Mouse (Mus musculus): ENCODE data around the gene Strc. TPM values are rescaled to one million over a fixed set of nuclear protein-coding genes. Genes with fewer than 3 reads are reported as not detected.

The Strc gene
- total RNA-seq, 1 experiment from 2014 or later = not detected

DNA sequence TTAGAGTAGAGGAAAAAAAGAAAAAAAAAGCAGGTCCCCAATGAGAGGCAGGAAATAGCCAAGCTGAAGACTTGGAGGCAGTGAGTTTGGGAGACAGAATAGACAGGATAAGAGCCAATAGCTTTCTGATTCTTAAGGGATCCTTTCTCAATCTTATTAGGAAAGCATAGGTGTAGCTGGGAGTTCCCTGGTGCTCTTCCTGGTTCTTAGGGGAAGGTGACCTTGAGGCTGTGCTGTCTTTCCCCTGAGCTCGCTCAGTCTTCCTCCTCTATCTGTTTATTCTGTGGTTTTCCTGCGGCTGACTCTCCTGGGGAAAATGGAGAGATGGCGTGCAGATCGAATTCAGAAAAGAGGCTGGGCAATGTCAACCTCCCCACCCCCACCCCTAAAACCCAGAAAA, 29.0 kb downstream of the Strc start:
- no peak for ATAC-seq (replicated peaks; ENCODE audit: low read depth, poor library complexity, severe bottlenecking)

DNA sequence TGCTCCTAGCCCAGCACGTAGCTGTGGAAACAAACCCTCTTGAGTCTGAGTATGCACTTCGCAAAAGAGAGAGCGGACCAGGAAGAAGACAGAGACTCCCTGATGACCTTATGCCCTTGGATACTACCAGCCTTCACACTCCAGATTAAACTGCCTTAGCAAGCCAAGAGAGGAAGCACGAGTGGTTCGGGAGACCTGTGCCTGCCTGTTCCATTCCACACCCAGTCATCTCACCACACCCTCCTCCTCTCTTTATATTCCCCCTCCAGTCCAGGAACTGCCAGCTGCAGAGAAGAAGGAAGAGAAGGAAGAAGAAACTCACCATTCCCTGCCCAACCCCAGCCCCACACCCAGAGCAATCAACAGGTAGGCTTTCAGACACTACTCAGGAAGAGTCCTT, 29.5 kb downstream of the Strc start, which contains the start of gene Ckmt1:
Ckmt1 (plus strand) TSS at position 221 of the 400 bp plus-strand sequence.
- ATAC-seq (replicated peaks; ENCODE audit: low read depth, poor library complexity, severe bottlenecking) = no peak

DNA sequence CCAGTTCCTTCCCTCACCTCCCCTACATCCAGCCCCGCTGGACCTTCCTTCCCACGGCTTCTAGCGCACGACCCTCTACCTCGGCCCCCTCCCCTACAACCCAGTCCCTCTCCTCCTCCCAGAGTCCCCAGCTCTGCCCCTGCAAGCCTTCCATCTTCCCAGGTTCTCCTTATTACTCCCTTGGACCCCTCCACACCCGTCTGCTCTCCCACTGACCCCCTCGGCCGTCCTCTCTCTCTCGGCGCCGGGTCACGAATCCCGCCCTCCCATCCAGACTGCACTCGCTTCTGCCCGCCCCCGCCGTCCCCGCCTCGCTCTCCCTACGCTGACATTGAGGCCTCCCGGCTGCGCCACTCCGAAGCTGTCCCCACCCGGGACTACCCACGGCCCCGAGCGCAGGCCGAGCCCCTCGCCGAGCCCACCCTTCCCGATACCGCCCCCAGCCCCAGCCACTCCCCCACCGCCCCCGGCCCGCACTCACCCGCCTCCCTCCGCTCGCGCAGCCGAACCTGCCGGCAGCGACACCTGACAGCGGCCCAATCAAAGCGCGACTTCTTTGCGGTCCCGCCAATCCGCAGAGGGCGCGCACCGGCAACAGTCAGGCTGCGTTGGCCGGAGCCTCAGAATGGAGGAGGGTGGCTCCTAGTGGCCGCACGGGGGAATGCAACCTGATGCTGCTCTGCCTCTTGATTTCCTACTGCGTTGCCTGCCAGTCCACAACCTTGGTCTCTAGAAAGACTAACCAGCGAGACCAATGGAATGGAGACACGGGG, 32.0 kb downstream of the Strc start, which contains the start of gene Ppip5k1:
Ppip5k1 (minus strand) TSS at position 577 of the 773 bp plus-strand sequence.
- peak; percentile 97 for ATAC-seq (replicated peaks; ENCODE audit: low read depth, poor library complexity, severe bottlenecking)

DNA sequence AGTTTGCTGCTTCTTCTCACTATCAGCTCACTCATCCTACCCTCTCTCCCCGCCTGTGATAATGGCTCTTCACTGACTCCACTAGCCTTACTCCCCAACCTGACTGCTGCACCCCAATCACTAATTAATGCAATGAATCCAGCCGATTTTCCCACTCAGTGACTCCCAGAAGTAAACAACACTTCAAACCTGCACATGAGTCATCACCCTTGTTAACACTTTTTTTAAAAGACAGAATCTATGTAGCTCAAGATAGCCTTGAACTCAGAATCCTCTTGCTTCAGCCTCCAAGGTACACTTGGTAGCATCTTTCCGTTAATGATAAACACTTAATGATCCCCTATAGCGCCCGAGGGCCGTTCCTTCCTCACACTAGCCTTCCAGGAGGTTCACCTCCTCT, 32.6 kb downstream of the Strc start:
- no peak for ATAC-seq (replicated peaks; ENCODE audit: low read depth, poor library complexity, severe bottlenecking)

DNA sequence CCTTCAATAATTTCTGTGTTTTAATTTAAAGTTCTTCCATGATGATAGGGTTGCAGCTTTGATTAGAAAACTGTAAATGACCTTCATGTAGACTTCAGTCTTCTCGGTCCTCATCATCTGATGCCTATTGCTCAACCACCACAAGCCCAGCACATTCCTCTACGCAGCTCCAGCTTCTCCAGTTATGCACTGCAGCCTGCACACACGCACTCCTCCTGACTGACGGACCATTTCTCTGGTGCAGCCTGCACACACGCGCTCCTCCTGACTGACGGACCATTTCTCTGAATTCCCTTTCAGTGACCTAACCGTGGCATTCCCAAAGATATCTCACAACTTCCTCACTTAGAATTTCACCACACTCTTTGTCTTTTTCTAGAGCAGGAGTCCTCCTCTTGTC, 33.8 kb downstream of the Strc start:
- ATAC-seq (replicated peaks; ENCODE audit: low read depth, poor library complexity, severe bottlenecking) = no peak

DNA sequence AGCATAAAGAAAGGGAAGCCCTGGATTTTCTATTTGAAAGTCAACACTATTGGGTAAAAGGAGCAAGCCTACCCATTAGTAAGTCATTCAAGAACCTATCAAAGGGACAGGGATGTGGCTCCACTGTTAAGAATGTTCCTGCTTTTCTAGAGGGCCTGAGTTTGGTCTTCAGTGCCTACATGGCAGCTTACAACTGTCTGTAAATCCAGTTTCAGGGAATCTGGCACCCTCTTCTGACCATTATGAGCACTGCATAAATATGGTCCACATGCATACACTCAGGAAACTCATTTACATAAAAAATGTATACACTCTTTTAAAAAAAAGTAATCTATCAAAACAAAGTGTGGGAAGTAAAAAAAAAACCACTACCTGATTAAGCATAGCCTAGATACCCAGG, 47.9 kb downstream of the Strc start:
- ATAC-seq (replicated peaks; ENCODE audit: low read depth, poor library complexity, severe bottlenecking) = 0 out of 2 replicates have a peak, but pooled peaks have one; percentile 29

DNA sequence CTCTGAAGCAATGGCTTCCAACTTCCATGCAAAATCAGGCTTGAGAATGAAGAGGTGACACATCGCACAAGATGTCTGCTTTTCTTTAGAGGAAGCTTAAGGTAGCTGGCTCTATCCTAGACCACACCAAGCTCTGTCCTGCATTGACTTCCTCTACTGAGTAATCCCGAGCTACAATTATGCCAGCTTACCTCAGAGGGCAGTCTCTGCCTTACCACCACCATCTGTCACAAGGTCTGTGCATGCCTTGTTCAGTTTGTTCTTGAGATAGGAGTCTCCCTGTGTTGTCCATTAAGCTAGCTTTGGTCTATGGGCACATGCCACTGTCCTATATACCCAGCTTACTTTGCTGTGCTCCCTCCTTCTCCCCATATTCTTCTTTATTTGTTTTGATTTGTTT, 57.5 kb downstream of the Strc start:
- no peak for ATAC-seq (replicated peaks; ENCODE audit: low read depth, poor library complexity, severe bottlenecking)

DNA sequence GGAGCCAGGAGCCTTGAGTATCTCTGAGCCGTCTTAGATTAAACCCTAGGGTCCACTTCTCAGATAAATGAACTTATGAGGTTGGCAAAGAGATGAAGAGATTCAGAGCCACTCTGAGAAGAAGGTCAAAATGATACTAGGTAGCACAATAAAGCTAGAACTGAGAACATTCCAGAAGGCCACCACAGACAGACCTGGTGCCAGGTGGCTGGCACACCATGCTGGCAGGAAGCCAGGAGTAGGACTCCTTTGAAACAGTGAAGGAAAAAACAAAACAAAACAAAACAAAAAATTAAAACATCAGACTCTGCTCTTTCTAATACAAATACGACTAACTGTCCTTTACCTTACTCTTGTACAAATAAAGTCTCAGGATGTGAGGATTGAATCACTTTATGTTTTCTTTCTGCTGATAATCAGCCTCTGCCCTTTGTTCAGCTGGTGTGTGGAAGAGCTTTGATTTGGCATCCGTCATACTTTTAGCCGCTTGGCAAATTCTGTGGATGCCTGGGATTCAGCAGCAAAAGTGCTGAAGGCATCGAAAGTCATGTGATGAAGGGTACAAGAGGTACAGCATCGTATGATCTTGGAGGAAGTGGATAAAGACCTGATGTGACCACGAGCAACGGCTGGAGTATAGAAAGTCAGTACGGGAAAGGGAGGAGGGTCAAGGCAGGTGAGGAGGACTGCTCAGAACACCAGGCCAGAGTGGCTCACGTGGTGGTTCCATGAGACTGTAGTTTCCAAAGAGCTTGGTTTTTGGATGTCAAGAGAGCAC, 63.1 kb downstream of the Strc start:
- no peak for ATAC-seq (replicated peaks; ENCODE audit: low read depth, poor library complexity, severe bottlenecking)

DNA sequence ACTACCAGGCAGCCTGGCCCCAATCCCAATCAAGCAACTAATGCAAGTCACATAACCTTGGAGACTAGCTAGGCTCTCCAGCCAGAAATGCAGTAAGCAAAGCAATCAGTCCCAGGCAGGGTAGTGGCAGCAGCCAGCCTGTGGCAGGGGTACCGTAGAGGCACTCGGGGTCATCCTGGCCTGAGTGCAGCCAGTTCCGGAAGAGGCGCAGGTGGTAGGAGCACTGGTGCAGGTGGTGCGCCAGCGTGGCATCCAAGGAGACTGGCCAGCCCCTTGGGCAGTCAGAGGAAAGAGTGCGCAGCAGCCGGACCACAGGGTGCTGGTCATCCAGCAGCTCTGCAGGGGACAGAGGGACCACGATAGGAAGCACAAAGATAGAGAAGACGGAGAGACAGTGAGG, 63.9 kb downstream of the Strc start:
- ATAC-seq (replicated peaks; ENCODE audit: low read depth, poor library complexity, severe bottlenecking) = no peak

DNA sequence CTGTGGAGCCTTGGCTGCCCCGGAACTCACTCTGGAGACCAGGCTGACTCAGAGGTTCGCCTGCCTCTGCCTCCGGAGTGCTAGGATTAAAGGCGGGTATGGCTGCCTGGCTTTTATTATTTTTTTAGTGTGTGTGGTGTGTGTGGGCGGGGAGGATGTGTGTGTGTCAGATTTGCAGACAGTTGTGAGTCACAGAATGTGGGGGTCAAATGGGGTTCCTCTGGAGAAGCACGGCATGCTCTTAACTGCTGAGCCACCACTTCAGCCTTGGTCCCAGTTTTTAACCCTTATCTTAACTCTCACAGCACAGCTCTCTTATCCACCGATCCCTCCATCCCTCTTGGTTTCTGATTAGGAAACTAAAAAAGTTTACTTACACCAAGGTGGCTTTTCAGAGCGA, 70.7 kb downstream of the Strc start:
- ATAC-seq (replicated peaks; ENCODE audit: low read depth, poor library complexity, severe bottlenecking) = no peak

Other genes with a start within 250 kb of the Strc start
- gene Adal, start 246.7 kb downstream of the Strc start, total RNA-seq (2017) = 8.1 and 14.7 TPM in 2 replicates
- gene Lcmt2, start 246.5 kb downstream of the Strc start, total RNA-seq (2017) = 8.9 and 11.9 TPM in 2 replicates
- 30.3 and 32.1 TPM in 2 replicates for gene Tubgcp4, start 216.5 kb downstream of the Strc start, total RNA-seq (2017)
- gene Zscan29, start 216.0 kb downstream of the Strc start, total RNA-seq (2017) = 18.0 and 20.1 TPM in 2 replicates
- gene Trp53bp1, start 115.8 kb downstream of the Strc start, total RNA-seq (2017) = 43.2 and 45.5 TPM in 2 replicates
- gene Map1a, start 97.6 kb downstream of the Strc start, total RNA-seq (2017) = under 0.01 TPM in 1 of 2 replicates, not detected in the other
- gene Ppip5k1, start 31.8 kb downstream of the Strc start, total RNA-seq (2017) = 12.2 and 22.1 TPM in 2 replicates
- not detected in 2 replicates for gene Ckmt1, start 29.5 kb downstream of the Strc start, total RNA-seq (2017)
- 272 and 336 TPM in 2 replicates for gene Pdia3, start 26.6 kb upstream of the Strc start, total RNA-seq (2017)
- 3.2 TPM in 1 of 2 replicates, not detected in the other for gene Catsper2, start 26.6 kb upstream of the Strc start, total RNA-seq (2017)
- not detected in 2 replicates for gene Ell3, start 57.1 kb upstream of the Strc start, total RNA-seq (2017)
- gene Serf2, start 62.0 kb upstream of the Strc start, total RNA-seq (2017) = 300 and 324 TPM in 2 replicates
- 76.4 and 129 TPM in 2 replicates for gene Hypk, start 66.1 kb upstream of the Strc start, total RNA-seq (2017)
- gene Serinc4, start 69.6 kb upstream of the Strc start, total RNA-seq (2017) = 1.4 and 1.8 TPM in 2 replicates
- 51.2 and 61.1 TPM in 2 replicates for gene Mfap1b, start 86.9 kb upstream of the Strc start, total RNA-seq (2017)
- 34.0 and 34.7 TPM in 2 replicates for gene Mfap1a, start 119.5 kb upstream of the Strc start, total RNA-seq (2017)
- 38.6 and 42.9 TPM in 2 replicates for gene Wdr76, start 119.6 kb upstream of the Strc start, total RNA-seq (2017)